Mouse (Mus musculus) thymus, postnatal 4 days (tissue): ENCODE results near the gene Usp12.

ENCODE experiments used
- DNase-seq: peaks from one replicate; pipeline ENCODE4 v3.0.0; 2021

The Usp12 gene

GRCm38 (mm10) chr5:146795728-146796127 lies 922 bp upstream of the Usp12 start:
- DNase-seq: no peak

GRCm38 (mm10) chr5:146794084-146794852 lies 538 bp downstream of the Usp12 start:
- DNase-seq: no peak

DNA sequence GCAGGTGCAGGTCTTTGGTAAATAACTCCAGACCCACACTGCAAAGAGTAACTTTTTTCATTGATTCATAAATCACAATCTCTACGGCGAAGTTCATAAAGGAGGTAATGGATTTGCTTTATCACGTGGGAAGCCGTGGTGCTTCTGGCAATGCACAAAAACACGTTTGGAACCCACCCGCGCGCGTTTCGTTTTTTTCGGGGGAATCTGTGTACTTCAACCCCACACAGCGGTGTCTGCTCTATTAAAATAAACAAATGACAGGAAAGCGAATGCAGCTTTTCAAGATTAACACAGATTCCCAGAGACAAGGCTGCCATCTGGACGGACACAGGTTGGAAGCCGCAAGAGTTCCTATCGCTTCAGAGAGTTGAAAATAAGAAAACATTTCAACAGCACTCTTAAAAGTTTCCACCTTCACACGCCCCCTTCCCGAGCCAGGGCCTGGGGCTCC lies 1.1 kb downstream of the Usp12 start:
- peak; percentile 32 for DNase-seq

GRCm38 (mm10) chr5:146792140-146792791 lies 2.5 kb downstream of the Usp12 start:
- DNase-seq: no peak

- no peak for DNase-seq
These were observed 3.9 kb downstream of the Usp12 start for GRCm38 (mm10) chr5:146790944-146791343.

- no peak for DNase-seq
These were observed 5.4 kb downstream of the Usp12 start for GRCm38 (mm10) chr5:146789413-146789812.

DNA sequence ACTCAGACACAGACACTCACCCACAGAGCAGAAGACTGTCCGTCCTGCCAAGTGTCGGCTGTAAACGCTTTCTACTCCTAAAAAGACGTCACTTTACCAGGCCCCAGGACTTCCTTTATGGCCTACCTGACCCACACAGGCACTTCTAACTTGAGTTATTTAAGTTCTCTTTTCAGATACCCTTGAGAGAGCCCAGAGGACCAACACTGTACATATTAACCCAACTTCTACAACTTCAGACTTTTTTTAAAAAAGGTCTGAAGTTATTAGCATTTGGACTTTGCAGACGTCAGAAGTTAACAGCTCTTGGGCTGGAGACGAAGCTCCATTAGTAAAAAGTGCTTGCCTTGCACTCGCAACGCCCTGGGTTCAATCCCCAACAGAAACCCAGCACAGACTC lies 8.7 kb downstream of the Usp12 start:
- DNase-seq: no peak

DNA sequence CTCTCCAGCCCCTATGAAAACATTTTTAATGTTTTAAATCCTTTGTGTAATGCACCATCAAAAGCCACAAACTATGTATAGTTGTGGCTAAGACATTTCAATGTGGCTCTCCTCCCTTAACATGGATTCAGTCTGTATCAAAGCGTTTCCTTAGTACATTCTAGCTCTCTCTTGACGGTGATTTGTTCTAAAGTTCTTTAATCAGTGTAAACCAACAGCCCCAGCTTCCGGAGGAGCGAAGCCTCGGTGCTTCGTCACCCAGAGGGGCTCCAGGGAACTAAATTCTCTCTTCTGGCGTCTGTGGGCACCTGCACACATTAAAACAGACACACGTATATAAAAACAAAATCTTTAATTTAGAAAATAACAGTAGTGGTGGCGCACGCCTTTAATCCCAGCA lies 10.9 kb downstream of the Usp12 start:
- no peak for DNase-seq

GRCm38 (mm10) chr5:146783300-146783699 lies 11.5 kb downstream of the Usp12 start:
- no peak for DNase-seq

DNA sequence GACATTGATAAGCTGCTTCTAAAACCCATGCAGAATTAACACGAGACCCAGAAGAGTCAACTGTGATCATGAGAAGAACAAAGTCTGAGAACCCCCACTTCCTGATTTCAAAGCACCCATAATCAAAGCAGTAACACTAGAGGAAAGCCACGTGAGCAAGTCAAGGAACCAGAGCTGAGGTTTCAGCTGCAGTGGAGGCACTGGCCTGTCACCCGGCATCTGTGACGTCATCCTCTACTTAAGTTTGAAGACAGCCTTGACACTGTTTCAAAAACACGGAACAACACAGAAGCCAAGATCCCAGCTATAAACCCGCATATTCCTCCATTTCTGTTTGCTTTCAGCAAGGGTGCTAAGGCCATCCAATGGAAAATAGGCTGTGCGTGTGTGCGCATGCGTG lies 13.1 kb downstream of the Usp12 start:
- DNase-seq: peak; percentile 64

DNA sequence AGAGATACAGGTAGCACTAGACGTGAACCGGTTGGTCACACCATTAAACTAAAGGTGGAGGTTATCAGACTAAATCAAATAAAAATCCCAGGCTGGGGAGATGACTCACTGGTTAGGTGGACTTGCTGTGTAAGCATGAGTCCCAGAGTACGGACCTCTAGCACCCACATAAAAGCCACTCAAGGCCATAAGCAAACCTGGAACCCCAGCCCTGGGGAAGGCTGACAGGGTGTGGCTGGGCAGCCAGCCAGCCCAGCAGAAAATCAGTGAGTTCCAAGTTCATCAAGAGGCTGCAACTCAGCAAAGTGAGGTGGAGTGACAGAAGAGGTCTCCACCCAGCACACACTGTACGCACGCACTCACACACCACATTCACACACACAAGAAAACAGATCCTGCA lies 14.9 kb downstream of the Usp12 start:
- DNase-seq: no peak

- no peak for DNase-seq
These were observed 17.7 kb downstream of the Usp12 start for GRCm38 (mm10) chr5:146776988-146777639.

- DNase-seq: no peak
These were observed 22.8 kb downstream of the Usp12 start for GRCm38 (mm10) chr5:146771982-146772381.

GRCm38 (mm10) chr5:146770002-146770848 lies 24.6 kb downstream of the Usp12 start:
- no peak for DNase-seq

DNA sequence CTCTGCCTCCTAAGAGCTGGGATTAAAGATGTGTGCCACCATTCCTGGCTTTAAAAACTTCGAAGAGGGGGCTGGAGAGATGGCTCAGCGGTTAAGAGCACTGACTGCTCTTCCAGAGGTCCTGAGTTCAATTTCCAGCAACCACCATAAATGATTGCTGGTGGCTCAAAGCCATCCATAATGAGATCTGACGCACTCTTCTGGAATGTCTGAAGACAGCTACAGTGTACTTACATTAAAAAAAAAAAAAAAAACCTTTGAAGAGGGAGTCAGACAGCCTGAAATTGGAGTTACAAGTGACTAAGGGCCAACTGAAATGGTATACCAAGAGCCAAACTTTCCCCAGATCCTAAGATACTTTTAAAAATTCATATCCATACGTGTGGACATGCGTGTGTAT lies 29.0 kb downstream of the Usp12 start:
- DNase-seq: no peak

DNA sequence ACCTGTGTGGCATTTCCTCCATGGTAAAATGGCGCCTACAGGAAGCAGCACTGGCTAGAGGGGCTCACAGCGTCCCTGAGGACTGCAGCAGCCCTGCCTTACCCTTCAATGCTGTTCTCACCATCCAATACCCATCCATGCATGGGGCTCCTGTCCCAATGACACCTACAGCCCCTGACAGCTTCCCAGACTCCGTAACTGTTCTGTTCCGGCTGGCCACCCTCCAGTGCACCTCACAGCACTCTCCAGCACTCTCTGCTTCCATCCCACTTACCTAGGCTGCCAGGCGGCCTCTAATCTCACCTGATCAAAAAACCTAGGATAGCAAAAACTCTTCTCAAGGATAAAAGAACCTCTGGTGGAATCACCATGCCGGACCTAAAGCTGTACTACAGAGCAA lies 35.6 kb downstream of the Usp12 start:
- DNase-seq: no peak

DNA sequence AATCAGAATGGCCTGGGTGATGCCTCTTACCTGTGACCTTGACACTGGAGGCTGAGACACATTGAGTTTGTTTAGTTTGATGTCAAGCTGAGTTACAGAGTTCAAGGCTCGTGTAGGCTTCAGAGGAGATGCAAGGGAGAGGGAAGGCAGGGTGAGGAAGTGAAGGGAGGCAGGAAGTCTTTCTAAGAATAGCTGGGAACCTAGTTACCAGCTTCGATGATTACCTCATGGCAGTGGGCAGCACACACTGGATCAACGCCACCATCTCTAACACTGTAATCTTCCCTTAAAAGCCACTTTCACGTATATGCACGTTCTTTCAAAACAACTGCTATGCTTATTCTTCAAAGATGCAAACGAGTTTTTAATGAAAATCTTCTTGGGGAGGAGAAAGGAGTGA lies 36.9 kb downstream of the Usp12 start:
- DNase-seq: no peak

DNA sequence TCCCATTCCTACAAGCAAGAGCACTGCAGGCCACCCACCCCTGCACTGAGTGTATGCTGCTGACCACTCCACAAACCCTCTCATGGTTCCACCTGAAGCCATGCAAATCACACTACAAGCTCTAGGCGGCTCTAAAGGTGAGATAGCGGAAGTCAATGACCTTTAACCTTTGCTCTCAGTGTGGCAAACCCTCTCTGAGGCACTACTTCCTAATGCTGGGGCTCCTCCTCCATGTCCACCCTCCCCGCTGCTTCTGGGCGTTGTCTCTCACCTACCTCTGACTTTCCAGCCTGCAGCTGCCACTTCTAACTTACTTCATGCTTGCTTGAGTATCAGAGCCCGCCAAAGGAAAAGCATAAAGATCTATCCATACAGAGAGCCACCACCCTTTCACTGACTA lies 37.5 kb downstream of the Usp12 start:
- DNase-seq: no peak

- DNase-seq: no peak
These were observed 41.6 kb downstream of the Usp12 start for GRCm38 (mm10) chr5:146753181-146753580.

DNA sequence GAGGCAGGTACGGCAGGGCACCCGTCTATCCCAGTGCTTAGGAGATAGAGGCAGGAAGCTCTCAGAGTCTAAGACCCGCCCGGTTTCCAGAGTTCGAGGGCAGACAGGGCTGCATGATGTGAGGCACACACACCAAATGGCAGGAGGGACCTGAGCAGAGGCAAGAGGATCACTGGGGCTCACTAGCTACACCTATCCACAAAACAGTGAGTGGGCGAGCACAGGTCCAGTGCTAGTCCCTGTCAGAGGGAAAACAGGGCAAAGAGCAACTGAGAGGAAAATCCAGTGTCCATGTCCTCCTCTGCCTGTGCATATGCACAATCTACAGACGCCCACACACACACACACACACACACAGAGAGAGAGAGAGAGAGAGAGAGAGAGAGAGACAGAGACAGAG lies 43.8 kb downstream of the Usp12 start:
- DNase-seq: no peak

DNA sequence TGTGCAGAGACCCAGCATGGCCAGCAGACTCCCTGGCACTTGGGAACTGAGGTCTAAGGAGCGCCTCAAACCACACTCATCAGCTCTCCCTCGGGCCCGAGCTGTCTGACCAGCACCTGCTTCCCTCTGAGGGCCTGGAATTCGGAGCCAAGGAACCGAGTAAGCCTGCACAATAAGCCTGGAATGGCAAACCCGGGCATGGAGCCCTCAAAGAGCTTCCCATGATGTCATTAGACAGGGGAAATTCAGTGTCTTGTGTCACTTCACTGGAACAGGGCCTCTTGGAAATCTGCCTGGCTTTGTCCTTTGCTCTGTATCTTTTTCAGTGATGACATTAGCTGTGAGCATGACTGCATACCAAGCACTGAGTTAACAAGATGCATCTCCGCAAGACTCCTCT lies 44.5 kb downstream of the Usp12 start:
- no peak for DNase-seq

- DNase-seq: no peak
These were observed 44.9 kb downstream of the Usp12 start for GRCm38 (mm10) chr5:146749857-146750256.

DNA sequence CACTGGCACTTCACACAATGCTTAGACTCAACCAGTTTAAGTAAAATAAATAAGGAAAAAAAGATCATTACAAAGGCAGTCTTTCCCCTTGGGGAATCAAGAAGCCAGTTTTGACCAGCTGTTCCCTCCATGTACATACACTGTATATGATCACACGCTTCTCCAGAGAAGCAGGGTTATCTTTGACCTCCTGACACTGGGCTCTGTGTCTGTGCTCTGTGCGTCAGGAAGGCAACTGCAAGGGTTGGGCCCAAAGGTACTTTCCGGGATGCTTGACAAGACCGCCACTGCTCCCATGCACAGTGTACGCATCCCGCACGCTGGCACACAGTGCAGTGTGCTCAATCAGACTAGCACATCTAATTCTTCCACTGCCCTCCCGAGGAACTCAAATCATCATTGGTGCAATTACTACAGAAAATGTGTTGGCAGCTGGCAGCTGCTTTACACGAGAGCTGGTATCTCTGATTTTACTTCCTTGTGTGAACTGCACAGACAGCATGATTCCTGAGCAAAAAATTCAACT lies 57.8 kb downstream of the Usp12 start:
- no peak for DNase-seq
